Mouse (Mus musculus) kidney, postnatal 0 days (tissue): ENCODE measurements around the gene Gsn. TPM values are rescaled to one million over a fixed set of nuclear protein-coding genes. Genes with fewer than 3 reads are reported as not detected.

ENCODE experiments used
- ATAC-seq: fragments of 200-750 bp; cut with Nextera tagmentation; replicated peaks from 2 replicates; pipeline ENCODE4 v1.8.0; 2017; ENCODE audit warnings: low read depth, moderate number of reproducible peaks, moderate TSS enrichment, moderate library complexity; ENCODE audit not compliant: low FRiP score
- DNase-seq: peaks from one replicate; pipeline ENCODE4 v3.0.0-alpha.2; 2016; ENCODE audit warnings: low spot score
- H3K27ac ChIP-seq: fragments of 300-500 bp; sonication (generic); 2 replicates; pipeline ENCODE4 v1.5.1; 2014; ENCODE audit warnings: mild to moderate bottlenecking
- H3K27me3 ChIP-seq: fragments of 300-500 bp; sonication (generic); 2 replicates; pipeline ENCODE4 v1.6.1; 2014; ENCODE audit warnings: low read length, mixed read lengths; ENCODE audit not compliant: insufficient read depth
- H3K36me3 ChIP-seq: fragments of 300-500 bp; sonication (generic); 2 replicates; pipeline ENCODE4 v1.6.1; 2014; ENCODE audit warnings: low read length, mixed read lengths; ENCODE audit not compliant: insufficient read depth
- H3K4me1 ChIP-seq: fragments of 300-500 bp; sonication (generic); replicated peaks from 2 replicates; pipeline ENCODE4 v1.6.1; 2014; ENCODE audit warnings: antibody characterized with exemption, low read length, mixed read lengths; ENCODE audit not compliant: insufficient read depth
- H3K4me2 ChIP-seq: fragments of 300-500 bp; sonication (generic); 2 replicates; pipeline ENCODE4 v1.6.1; 2014; ENCODE audit warnings: mild to moderate bottlenecking, low read length, moderate library complexity, mixed read lengths
- H3K4me3 ChIP-seq: fragments of 300-500 bp; sonication (generic); replicated peaks from 2 replicates; pipeline ENCODE4 v1.5.1; 2014; ENCODE audit warnings: low read depth, low read length
- H3K9ac ChIP-seq: fragments of 300-500 bp; sonication (generic); 2 replicates; pipeline ENCODE4 v1.6.1; 2014; ENCODE audit warnings: low read depth, low read length
- H3K9me3 ChIP-seq: fragments of 300-500 bp; sonication (generic); replicated peaks from 2 replicates; pipeline ENCODE4 v1.6.1; 2016; ENCODE audit warnings: low read length, inconsistent platforms, mixed read lengths
- CTCF ChIP-seq: IDR thresholded peaks from 2 replicates; pipeline ENCODE4 v1.5.1; 2016; ENCODE audit warnings: antibody characterized with exemption, low read depth, mild to moderate bottlenecking, moderate library complexity
- WGBS: fragments of 180-500 bp; shearing (Covaris S2); extraction: QIAGEN DNeasy Blood & Tissue Kit; methylation state at CpG from one replicate; pipeline ENCODE4 v1.1.7; 2014; 5-methylcytosine and 5-hydroxymethylcytosine counted together
- polyA plus RNA-seq: library from polyadenylated mRNA; unstranded; fragments of >200 nt; fragmentation: Nextera tagmentation; extraction: Ambion mirVana; gene quantifications from 2 replicates; pipeline ENCODE4 v1.2.1, GENCODE M21; 2015

The Gsn gene
- polyA plus RNA-seq, 1 experiment from 2014 or later = 159 TPM

- no peak for TF ChIP-seq CTCF
- Histone ChIP-seq H3K4me1 (no peaks in the 10 kb centered on the region), H3K36me3 (no peaks in the 10 kb centered on the region), H3K27ac (no peak overlapping the region), H3K4me2 (no peak overlapping the region), H3K4me3 (no peak overlapping the region), H3K27me3 (no peaks in the 10 kb centered on the region), H3K9ac (no peak overlapping the region), H3K9me3 (no peaks in the 10 kb centered on the region)
- DNase-seq (no peak), ATAC-seq (no peak)
- WGBS = 55% methylated on average over 2 of the region's 2 CpGs
These were observed 89.8 kb downstream of the Gsn start for GRCm38 (mm10) chr2:35345984-35346383.

DNA sequence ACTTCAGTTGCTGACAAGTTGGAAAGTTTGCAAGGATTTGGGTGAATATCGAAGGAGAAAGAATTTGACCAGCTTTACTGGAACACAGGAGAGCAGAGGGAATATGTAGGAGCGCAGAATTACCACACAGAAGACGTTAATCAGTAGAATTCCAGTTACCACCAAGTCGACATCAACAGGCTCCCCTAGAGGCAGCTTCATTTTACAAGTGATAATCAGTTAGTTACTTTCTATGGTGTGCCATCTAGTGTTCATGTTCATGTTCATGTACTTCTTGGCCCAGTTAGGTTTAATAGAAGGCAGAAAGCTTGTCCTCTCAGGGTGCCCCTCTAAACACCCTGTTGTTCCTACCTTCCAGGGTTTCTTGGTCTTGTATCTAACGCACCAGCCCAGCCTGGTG is 93.0 kb downstream of the Gsn start:
- H3K36me3 ChIP-seq = no peaks in the 10 kb centered on the region
- H3K4me2 ChIP-seq = no peak overlapping the region
- H3K27me3 ChIP-seq = no peaks in the 10 kb centered on the region
- no peaks in the 10 kb centered on the region for H3K9me3 ChIP-seq
- DNase-seq (peak; percentile 96), ATAC-seq (no peak; the same call in 1 of the 2 replicates)
- H3K4me3 ChIP-seq = no peak overlapping the region
- peak; percentile 90 for TF ChIP-seq CTCF
- 45% methylated on average over 5 of the region's 5 CpGs for WGBS
- H3K27ac ChIP-seq = no peak overlapping the region
- no peaks in the 10 kb centered on the region for H3K4me1 ChIP-seq
- H3K9ac ChIP-seq = no peak overlapping the region

Other genes starting within 250 kb of the Gsn start
- gene Hc, start 194.9 kb upstream of the Gsn start, polyA plus RNA-seq = 0.16 and 0.19 TPM in 2 replicates
- 0.15 and 0.30 TPM in 2 replicates for gene AI182371, start 154.8 kb upstream of the Gsn start, polyA plus RNA-seq
- gene Cntrl, start 146.9 kb upstream of the Gsn start, polyA plus RNA-seq = 16.3 and 16.5 TPM in 2 replicates
- 429 and 454 TPM in 2 replicates for gene Rab14, start 55.3 kb upstream of the Gsn start, polyA plus RNA-seq
- gene Stom, start 80.6 kb downstream of the Gsn start, polyA plus RNA-seq = 29.7 and 31.4 TPM in 2 replicates
- gene 4930568D16Rik, start 111.3 kb downstream of the Gsn start, polyA plus RNA-seq = not detected in 2 replicates
- not detected in 2 replicates for gene 4930402F06Rik, start 140.8 kb downstream of the Gsn start, polyA plus RNA-seq
- 16.2 and 16.5 TPM in 2 replicates for gene Ggta1, start 206.9 kb downstream of the Gsn start, polyA plus RNA-seq